11 mouse cellular contexts compared by ENCODE assay signal in the genomic region with DNA sequence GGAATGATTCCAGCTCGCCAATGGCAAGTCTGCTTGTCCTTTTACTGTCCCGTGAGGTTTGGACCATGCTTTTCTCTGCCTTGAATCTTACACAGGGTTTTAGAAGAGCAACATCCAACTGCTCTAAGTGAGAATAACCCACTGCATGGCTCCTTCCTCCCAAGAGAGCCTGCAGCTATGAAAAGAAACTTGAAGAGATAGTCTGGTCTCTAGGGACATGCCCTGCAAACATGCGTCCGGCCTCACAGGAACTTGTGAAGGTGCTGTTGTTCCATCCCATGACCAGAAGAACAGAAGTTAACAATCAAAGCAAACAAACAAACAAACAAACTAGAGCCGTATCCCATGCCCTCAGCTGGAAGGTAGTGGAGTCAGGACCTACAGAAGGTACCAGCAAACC. TPM values are rescaled to one million over a fixed set of nuclear protein-coding genes. Genes with fewer than 3 reads are reported as not detected.
DNase-seq lines count a peak whose midpoint lies in the region; ATAC-seq and TF ChIP-seq lines count a peak whose summit lies in the region.
"Had no signal": no experiment of that assay in that cellular context is flagged by ENCODE, and none has a peak within 500 bp of the region (broad histone marks: within the 10 kb centered on the region; RNA-seq: fewer than 3 reads in every experiment).

No protein-coding gene starts in this region.

- peak overlapping the region; percentile 34; the same call in 1 of the 2 replicates for H3K27ac ChIP-seq in layer of hippocampus, adult 2 months
- H3K27ac ChIP-seq in bone marrow, adult 2 months (ENCODE audit: control insufficient read depth, insufficient read depth, low read depth, low read length, poor library complexity): peak overlapping the region; percentile 53; the same call in 1 of the 2 replicates
- H3K27ac ChIP-seq in kidney, postnatal 0 days: peak overlapping the region; percentile 31; the same call in 1 of the 2 replicates
- no peak overlapping the region for H3K27ac ChIP-seq in midbrain, postnatal 0 days (ENCODE audit: low read depth, low read length)

- no peak for TF ChIP-seq POLR2A in bone marrow, adult 2 months (IDR thresholded peaks at IDR 0.05; ENCODE audit: borderline replicate concordance, control insufficient read depth, low read depth, low read length)

- peak overlapping the region; percentile 14; the same call in 1 of the 2 replicates for H3K4me2 ChIP-seq in kidney, postnatal 0 days (ENCODE audit: low read length)
- no peak overlapping the region for H3K4me2 ChIP-seq in midbrain, postnatal 0 days (ENCODE audit: low read depth, low read length, poor library complexity, severe bottlenecking)

- H3K4me1 ChIP-seq in bone marrow, adult 2 months (ENCODE audit: control insufficient read depth, insufficient read depth, low read length): peaks cover 6% of the 10 kb centered on the region
- peaks cover 22% of the 10 kb centered on the region for H3K4me1 ChIP-seq in kidney, postnatal 0 days (replicated peaks; ENCODE audit: insufficient read depth, low read length)
- H3K4me1 ChIP-seq in midbrain, postnatal 0 days (ENCODE audit: insufficient read depth, low read length): peaks cover 11% of the 10 kb centered on the region

- H3K9ac ChIP-seq in kidney, postnatal 0 days (ENCODE audit: low read depth, low read length): no peak overlapping the region
- H3K9ac ChIP-seq in midbrain, postnatal 0 days (replicated peaks; ENCODE audit: low read length, poor library complexity, severe bottlenecking): no peak overlapping the region

- peak; percentile 51 to 72 for DNase-seq in heart, adult 18-20 months
- no peak for DNase-seq in heart, postnatal 4 days
- no peak for DNase-seq in layer of hippocampus, adult 2 months (ENCODE audit: low spot score in 2 of 2)
- DNase-seq in layer of hippocampus, postnatal 10 days (ENCODE audit: low spot score in 2 of 2): no peak
- no peak for DNase-seq in kidney, postnatal 0 days (ENCODE audit: low spot score)
- no peak for DNase-seq in midbrain, postnatal 0 days (ENCODE audit: low spot score)
- no peak for DNase-seq in adrenal gland, postnatal 4 days (ENCODE audit: low spot score in 2 of 2)
- DNase-seq: midbrain, embryonic 14.5 days; right cerebral cortex, postnatal 4 days; thymus, postnatal 4 days had no signal

- 0 out of 2 replicates have a peak, but pooled peaks cover 19% of the 10 kb centered on the region for H3K36me3 ChIP-seq in kidney, postnatal 0 days (ENCODE audit: insufficient read depth, low read length)
- peaks cover 23% of the 10 kb centered on the region for H3K36me3 ChIP-seq in midbrain, postnatal 0 days (ENCODE audit: insufficient read depth, low read length)

- H3K4me3 ChIP-seq in layer of hippocampus, adult 2 months: no peak overlapping the region
- no peak overlapping the region for H3K4me3 ChIP-seq in bone marrow, adult 2 months (replicated peaks; ENCODE audit: control insufficient read depth, low read depth, low read length)
- H3K4me3 ChIP-seq in kidney, postnatal 0 days (replicated peaks; ENCODE audit: low read depth, low read length): no peak overlapping the region
- H3K4me3 ChIP-seq in midbrain, postnatal 0 days (ENCODE audit: low read depth, low read length): no peak overlapping the region

- WGBS in bone marrow, adult 2 months: 70% methylated on average over 5 of the region's 5 CpGs
- 70% methylated on average over 5 of the region's 5 CpGs for WGBS in kidney, postnatal 0 days
- 90% methylated on average over 5 of the region's 5 CpGs for WGBS in midbrain, postnatal 0 days

- ATAC-seq in kidney, postnatal 0 days (replicated peaks; ENCODE audit: low FRiP score, low read depth): no peak
- ATAC-seq in midbrain, postnatal 0 days (ENCODE audit: low FRiP score): no peak

- H3K27me3 ChIP-seq in kidney, postnatal 0 days (ENCODE audit: insufficient read depth, low read length): no peaks in the 10 kb centered on the region
- H3K27me3 ChIP-seq in midbrain, postnatal 0 days (ENCODE audit: insufficient read depth, low read length): no peaks in the 10 kb centered on the region

- TF ChIP-seq CTCF in layer of hippocampus, adult 2 months (conservative IDR thresholded peaks at IDR 0.05): no peak
- no peak for TF ChIP-seq CTCF in bone marrow, adult 2 months (IDR thresholded peaks at IDR 0.05; ENCODE audit: control insufficient read depth, insufficient read depth, low read length)
- no peak for TF ChIP-seq CTCF in kidney, postnatal 0 days (IDR thresholded peaks at IDR 0.05; ENCODE audit: low read depth)
- TF ChIP-seq CTCF in midbrain, postnatal 0 days (IDR thresholded peaks at IDR 0.05): no peak

- no peaks in the 10 kb centered on the region for H3K9me3 ChIP-seq in kidney, postnatal 0 days (replicated peaks; ENCODE audit: low read length)
- H3K9me3 ChIP-seq in midbrain, postnatal 0 days (ENCODE audit: low read length): no peaks in the 10 kb centered on the region

RNA-seq across cellular contexts. Expression of gene Cyth1, which starts 55.4 kb away (rescaled TPM):
- total RNA-seq in heart, adult 18-20 months (2021): 10 to 100 TPM; 54.1 to 63.2 TPM
- 10 to 100 TPM; 38.3 to 39.1 TPM for total RNA-seq in heart, postnatal 4 days (2021)
- total RNA-seq in layer of hippocampus, adult 2 months (2021): 100 to 1,000 TPM; 101 to 108 TPM
- total RNA-seq in layer of hippocampus, postnatal 10 days (2021): 10 to 100 TPM; 59.3 to 63.5 TPM
- 19.2 and 28.3 TPM in 2 replicates for polyA plus RNA-seq in bone marrow, adult 2 months (2011; ENCODE audit: insufficient read depth, insufficient read length, low replicate concordance, missing spikeins)
- polyA plus RNA-seq in kidney, postnatal 0 days (2015; fragmentation: Nextera tagmentation; extraction: Ambion mirVana): 16.7 and 17.3 TPM in 2 replicates
- 40.2 and 54.1 TPM in 2 replicates for total RNA-seq in midbrain, postnatal 0 days (2014; rRNA removed)
- 20.0 and 21.6 TPM in 2 replicates for polyA plus RNA-seq in midbrain, postnatal 0 days (2015; fragmentation: Nextera tagmentation; extraction: Ambion mirVana)
- 10 to 100 TPM; 30.3 to 31.5 TPM for total RNA-seq in adrenal gland, postnatal 4 days (2021)

Comparison
In these comparisons a context has a peak if more than half of its experiments do, and no peak if none do; other contexts are left out.
1. DNase-seq: peak in heart, adult 18-20 months (2 of 2); none in heart, postnatal 4 days (single experiment), layer of hippocampus, adult 2 months (0 of 2), layer of hippocampus, postnatal 10 days (0 of 2), kidney, postnatal 0 days (single experiment), midbrain, postnatal 0 days (single experiment) and adrenal gland, postnatal 4 days (0 of 2).